Mouse (Mus musculus) lung, embryonic 16.5 days (tissue): ENCODE data around the gene Gmeb2. TPM values are rescaled to one million over a fixed set of nuclear protein-coding genes. Genes with fewer than 3 reads are reported as not detected.
"Not testable (repeated sequence)": the region's sequence is repeated elsewhere in the genome, so short reads cannot be mapped to it uniquely, and the experiment has no call there.

Source experiments
- ATAC-seq: fragments of 200-750 bp; cut with Nextera tagmentation; 2 replicates; pipeline ENCODE4 v1.8.0; 2017; ENCODE audit warnings: low read depth, mild to moderate bottlenecking, moderate library complexity
- H3K27ac ChIP-seq: fragments of 300-500 bp; sonication (generic); 2 replicates; pipeline ENCODE4 v1.5.1; 2014; ENCODE audit warnings: mild to moderate bottlenecking, control low read depth, low read length
- H3K27me3 ChIP-seq: fragments of 300-500 bp; sonication (generic); 2 replicates; pipeline ENCODE4 v1.6.1; 2014; ENCODE audit warnings: low read depth, low read length, mixed read lengths; ENCODE audit not compliant: control insufficient read depth, insufficient read depth
- H3K36me3 ChIP-seq: fragments of 300-500 bp; sonication (generic); 2 replicates; pipeline ENCODE4 v1.6.1; 2014; ENCODE audit warnings: low read length; ENCODE audit not compliant: control insufficient read depth, insufficient read depth
- H3K4me1 ChIP-seq: fragments of 300-500 bp; sonication (generic); replicated peaks from 2 replicates; pipeline ENCODE4 v1.6.1; 2014; ENCODE audit warnings: low read length, mixed read lengths; ENCODE audit not compliant: control insufficient read depth, insufficient read depth
- H3K4me2 ChIP-seq: fragments of 300-500 bp; sonication (generic); 2 replicates; pipeline ENCODE4 v1.6.1; 2014; ENCODE audit warnings: low read depth, low read length, control low read depth
- H3K4me3 ChIP-seq: fragments of 300-500 bp; sonication (generic); 2 replicates; pipeline ENCODE4 v1.5.1; 2014; ENCODE audit warnings: mild to moderate bottlenecking, low read length, control low read depth
- H3K9ac ChIP-seq: fragments of 300-500 bp; sonication (generic); 2 replicates; pipeline ENCODE4 v1.6.1; 2014; ENCODE audit warnings: low read length, control low read depth
- H3K9me3 ChIP-seq: fragments of 300-500 bp; sonication (generic); 2 replicates; pipeline ENCODE4 v1.6.1; 2016; ENCODE audit warnings: low read length; ENCODE audit not compliant: control insufficient read depth
- WGBS: fragments of 180-500 bp; shearing (Covaris S2); extraction: QIAGEN DNeasy Blood & Tissue Kit; methylation state at CpG from one replicate; pipeline ENCODE4 v1.1.7; 2014; 5-methylcytosine and 5-hydroxymethylcytosine counted together
- polyA plus RNA-seq: library from polyadenylated mRNA; unstranded; fragments of >200 nt; fragmentation: Nextera tagmentation; extraction: Ambion mirVana; gene quantifications from 2 replicates; pipeline ENCODE4 v1.2.1, GENCODE M21; 2015

Gene Gmeb2
- polyA plus RNA-seq, result 14.3 and 15.9 TPM in 2 replicates

DNA sequence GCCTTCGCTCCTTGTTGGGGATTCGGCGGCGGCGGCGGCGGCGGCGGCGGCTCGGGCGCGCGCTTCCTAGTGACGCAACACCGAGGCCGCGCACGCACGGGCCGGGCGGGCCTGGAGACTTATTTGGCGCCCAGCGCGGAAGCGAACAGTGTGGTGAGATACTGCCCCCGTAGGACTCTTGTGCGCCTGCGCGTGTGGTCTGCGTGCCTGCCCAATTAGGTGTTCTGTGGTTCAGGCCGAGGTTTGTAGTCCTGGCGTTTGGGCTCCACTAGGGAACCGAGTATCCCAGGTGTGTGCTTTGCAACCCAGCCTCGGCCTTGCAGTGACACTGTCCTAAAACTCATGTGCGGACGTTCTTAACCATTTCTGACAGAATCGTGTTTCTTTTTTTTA lies at the start of gene Gmeb2:
Gene Gmeb2 (minus strand): TSS at position 78 of the 393 bp plus-strand sequence.
- WGBS, result under 1% methylated on average over 19 of the region's 38 CpGs
- Histone ChIP-seq H3K4me2 (peak within 1 kb of the TSS; percentile 84), H3K9ac (peak within 1 kb of the TSS; percentile 96), H3K27ac (peak within 1 kb of the TSS; percentile 96), H3K4me3 (peak within 1 kb of the TSS; percentile 79), H3K4me1 (peaks cover 12% of the 10 kb centered on the region)
- not testable (repeated sequence) for H3K36me3 ChIP-seq, H3K27me3 ChIP-seq, H3K9me3 ChIP-seq
- peak; percentile 98 for ATAC-seq

DNA sequence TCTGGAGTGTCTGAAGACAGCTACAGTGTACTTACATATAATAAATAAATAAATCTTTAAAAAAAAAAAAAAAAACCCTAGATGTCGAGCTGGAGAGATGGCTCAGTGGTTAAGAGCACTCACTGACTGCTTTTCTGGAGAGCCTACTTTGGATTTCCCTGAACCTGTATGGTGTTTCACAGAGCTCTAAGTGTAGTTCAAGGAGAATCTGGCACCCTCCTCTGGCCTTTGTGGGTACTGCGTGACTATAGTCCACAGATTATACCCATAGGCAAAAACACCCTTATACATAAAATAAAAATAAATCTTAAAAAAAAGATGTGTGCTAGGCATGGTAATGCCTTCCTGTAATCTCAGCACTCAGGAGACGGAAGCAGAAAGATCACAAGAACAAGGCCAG lies 46.2 kb upstream of the Gmeb2 start:
- Histone ChIP-seq H3K4me3 (no peak overlapping the region), H3K9ac (no peak overlapping the region), H3K27ac (no peak overlapping the region), H3K4me1 (no peaks in the 10 kb centered on the region), H3K4me2 (no peak overlapping the region), H3K27me3 (no peaks in the 10 kb centered on the region), H3K9me3 (no peaks in the 10 kb centered on the region), H3K36me3 (peaks cover 27% of the 10 kb centered on the region)
- peak; percentile 38; the same call in 1 of the 2 replicates for ATAC-seq
- WGBS, result 48% methylated on average over 3 of the region's 3 CpGs

DNA sequence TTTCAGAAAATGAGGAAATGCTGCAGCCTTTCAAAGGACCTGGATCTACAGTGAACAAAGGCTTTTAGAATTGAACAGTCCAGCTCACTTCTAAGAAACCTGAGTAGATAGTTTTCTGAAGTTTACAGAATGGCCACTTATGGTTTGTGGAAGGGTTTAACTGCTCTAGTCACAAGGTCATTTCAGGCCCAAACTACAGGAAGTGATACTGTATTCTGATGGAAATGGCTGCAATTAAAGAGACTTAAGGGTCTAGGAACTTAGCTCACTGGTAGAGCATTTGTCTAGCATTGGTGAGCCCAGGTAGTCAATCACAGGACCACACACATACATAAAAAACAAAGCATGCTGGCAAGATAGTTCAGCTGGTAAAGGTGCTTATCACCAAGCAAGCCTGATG lies 44.7 kb upstream of the Gmeb2 start:
- Histone ChIP-seq H3K4me1 (no peaks in the 10 kb centered on the region), H3K4me3 (no peak overlapping the region), H3K36me3 (peaks cover 36% of the 10 kb centered on the region), H3K4me2 (no peak overlapping the region), H3K9me3 (no peaks in the 10 kb centered on the region), H3K27me3 (no peaks in the 10 kb centered on the region), H3K9ac (no peak overlapping the region), H3K27ac (no peak overlapping the region)
- no peak for ATAC-seq

DNA sequence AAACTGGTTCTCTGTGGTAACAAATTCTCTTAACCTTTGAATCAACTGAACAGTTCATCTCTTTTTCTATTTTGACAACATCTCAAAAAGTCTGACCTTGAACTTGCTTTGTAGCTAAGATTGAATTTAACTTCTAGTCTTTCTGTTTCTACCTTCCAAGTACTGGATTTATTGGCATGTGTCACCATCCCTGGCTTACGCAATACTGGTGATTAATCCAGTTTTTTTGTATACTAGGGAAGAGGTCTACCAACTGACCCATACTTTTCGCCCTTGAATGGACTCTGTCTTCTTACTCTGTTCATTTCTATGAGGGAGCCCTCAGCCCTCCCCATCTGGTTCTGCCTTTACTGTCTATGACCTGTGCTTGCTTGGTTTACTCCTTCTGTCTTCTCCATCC lies 38.3 kb upstream of the Gmeb2 start:
- Histone ChIP-seq H3K9me3 (no peaks in the 10 kb centered on the region), H3K36me3 (peaks cover 53% of the 10 kb centered on the region), H3K27me3 (no peaks in the 10 kb centered on the region), H3K4me3 (no peak overlapping the region), H3K27ac (no peak overlapping the region), H3K9ac (no peak overlapping the region), H3K4me1 (no peaks in the 10 kb centered on the region), H3K4me2 (no peak overlapping the region)
- WGBS, result 90% methylated on average over 2 of the region's 2 CpGs
- no peak for ATAC-seq

DNA sequence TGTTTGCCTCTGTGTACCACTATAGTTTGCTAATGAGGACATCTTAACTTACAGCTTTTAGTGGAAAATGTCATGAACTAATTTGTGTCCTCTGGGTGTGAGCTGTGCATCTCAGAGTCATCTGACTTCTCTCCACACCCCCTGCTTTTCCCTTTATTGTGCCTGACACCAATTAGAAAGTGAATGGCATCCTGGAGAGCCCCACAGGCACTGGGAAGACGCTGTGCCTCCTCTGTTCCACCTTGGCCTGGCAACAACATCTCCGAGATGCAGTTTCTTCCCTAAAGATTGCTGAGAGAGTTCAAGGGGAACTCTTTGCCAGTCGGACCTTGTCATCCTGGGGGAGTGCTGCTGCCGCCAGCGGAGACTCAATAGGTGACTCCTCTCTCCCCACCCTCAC lies 34.3 kb upstream of the Gmeb2 start:
- Histone ChIP-seq H3K4me3 (no peak overlapping the region), H3K27ac (no peak overlapping the region), H3K36me3 (peaks cover 33% of the 10 kb centered on the region), H3K4me1 (peaks cover 8% of the 10 kb centered on the region), H3K27me3 (no peaks in the 10 kb centered on the region), H3K9ac (no peak overlapping the region), H3K4me2 (no peak overlapping the region), H3K9me3 (no peaks in the 10 kb centered on the region)
- ATAC-seq, result no peak
- WGBS, result 81% methylated on average over 5 of the region's 5 CpGs

DNA sequence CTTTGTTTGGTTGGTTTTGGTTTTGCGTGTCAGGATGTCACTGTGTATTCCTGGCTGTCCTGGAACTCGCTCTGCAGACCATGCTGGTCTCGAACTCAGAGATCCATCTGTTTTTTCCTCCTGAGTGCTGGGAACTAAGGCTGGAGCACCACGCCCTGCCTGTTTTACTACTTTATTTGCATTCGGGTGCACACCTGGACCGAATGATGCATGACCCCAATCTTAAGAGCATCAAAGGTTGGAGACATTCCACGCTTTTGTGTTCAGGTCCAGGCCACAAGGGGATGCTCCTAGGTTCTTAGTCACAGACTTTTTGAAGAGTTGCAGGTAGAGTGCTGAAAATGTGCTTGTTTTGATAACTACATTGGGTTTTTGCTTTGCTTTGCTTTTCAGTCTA lies 32.3 kb upstream of the Gmeb2 start:
- peaks cover 28% of the 10 kb centered on the region for H3K36me3 ChIP-seq
- 8% methylated on average over 7 of the region's 7 CpGs for WGBS
- H3K4me1 ChIP-seq, result peaks cover 8% of the 10 kb centered on the region
- ATAC-seq, result peak; percentile 24
- H3K9ac ChIP-seq, result peak overlapping the region; percentile 70
- H3K4me3 ChIP-seq, result peak overlapping the region; percentile 71
- H3K27me3 ChIP-seq, result no peaks in the 10 kb centered on the region
- peak overlapping the region; percentile 78; the same call in 1 of the 2 replicates for H3K27ac ChIP-seq
- H3K9me3 ChIP-seq, result no peaks in the 10 kb centered on the region
- peak overlapping the region; percentile 77 for H3K4me2 ChIP-seq

DNA sequence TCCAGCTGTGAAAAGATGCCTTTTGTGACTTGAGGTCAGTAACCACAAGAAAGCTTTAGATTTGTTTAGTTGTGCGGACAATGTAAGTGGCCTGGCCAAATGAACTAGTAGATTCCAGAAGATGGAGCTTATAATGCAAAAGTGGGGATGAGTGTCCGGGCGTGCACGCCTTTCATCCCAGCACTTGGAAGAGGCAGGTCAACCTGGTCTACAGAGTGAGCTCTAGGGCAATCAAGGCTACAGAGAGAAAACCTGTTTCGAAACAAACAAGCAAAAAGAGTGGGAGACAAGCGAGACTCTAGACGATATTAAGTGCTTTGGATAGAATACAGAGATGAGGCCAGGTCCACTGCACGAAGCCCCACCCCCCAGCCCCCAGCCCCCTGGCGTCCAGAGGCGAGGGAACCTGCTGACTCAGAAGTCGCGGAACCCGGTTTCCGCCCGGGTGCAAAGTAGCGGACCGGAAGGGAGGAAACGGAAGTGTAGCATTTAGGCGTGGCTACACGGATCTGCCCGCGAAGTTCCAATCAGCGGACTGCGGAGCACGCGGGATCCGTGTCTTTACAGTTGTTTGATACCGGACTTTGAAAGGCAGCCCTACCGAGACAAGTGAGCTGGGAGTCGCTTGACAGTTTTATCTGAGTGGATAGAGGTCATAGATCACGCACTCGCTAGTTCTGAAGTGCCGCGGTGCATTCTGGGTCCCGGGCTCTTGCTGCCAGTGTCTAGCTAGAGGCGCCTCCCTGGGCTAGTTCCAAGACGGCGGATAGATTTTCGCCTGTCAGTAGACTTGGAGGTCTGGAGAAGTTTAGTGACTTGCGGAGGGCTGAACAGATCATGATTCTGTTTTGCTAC lies 31.6 kb upstream of the Gmeb2 start, which contains the start of gene Rtel1:
Gene Rtel1 (plus strand): TSS at position 492 of the 855 bp plus-strand sequence.
- peak within 1 kb of the TSS; percentile 70 for H3K9ac ChIP-seq
- H3K4me2 ChIP-seq, result peak within 1 kb of the TSS; percentile 77
- H3K27ac ChIP-seq, result peak within 1 kb of the TSS; percentile 78
- 6% methylated on average over 40 of the region's 40 CpGs for WGBS
- H3K4me1 ChIP-seq, result peaks cover 8% of the 10 kb centered on the region
- peaks cover 6% of the 10 kb centered on the region for H3K27me3 ChIP-seq
- H3K4me3 ChIP-seq, result peak within 1 kb of the TSS; percentile 71
- peak; percentile 95 for ATAC-seq
- H3K36me3 ChIP-seq, result peaks cover 23% of the 10 kb centered on the region
- H3K9me3 ChIP-seq, result no peaks in the 10 kb centered on the region

DNA sequence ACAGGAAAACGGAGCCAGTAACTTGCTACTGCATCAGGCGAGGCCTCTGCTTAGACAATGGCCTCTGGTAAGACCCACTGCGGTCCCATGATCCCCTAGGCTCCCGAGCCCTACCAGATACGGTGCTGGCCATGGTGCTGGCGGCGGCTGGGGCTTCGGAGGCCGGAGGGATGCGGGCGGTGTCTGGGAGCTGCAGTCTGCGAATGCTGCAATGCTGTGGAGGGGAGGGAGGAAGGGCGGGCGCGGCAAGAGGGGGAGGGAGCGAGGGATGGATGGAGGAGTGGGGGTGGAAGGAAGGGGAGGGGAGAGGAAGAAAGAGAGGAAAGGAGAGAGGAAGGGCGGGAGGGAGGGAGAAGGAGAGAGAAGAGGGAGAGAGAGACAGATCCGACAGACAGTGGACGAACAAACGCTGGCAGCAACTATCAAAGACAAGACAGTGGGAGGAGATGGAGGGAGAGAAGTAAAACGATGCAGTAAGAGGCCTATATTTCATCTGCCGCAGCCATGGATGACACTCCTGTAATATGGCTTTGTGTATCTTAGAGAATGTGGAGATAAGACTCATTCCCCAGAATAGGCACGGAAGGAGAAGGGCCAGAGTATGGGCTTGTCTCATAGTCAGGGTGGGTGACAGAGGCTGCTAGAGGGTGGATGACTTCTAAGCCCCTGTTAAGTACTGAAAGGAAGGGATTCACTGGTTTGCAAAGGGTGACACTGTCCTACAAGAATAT lies 26.4 kb upstream of the Gmeb2 start, which contains the start of gene Stmn3:
Gene Stmn3 (minus strand): TSS at position 421 of the 731 bp plus-strand sequence.
- H3K27ac ChIP-seq, result no peak within 1 kb of the TSS
- H3K4me1 ChIP-seq, result peaks cover 5% of the 10 kb centered on the region; the same call in 1 of the 2 replicates
- ATAC-seq, result peak; percentile 57
- no peak within 1 kb of the TSS; the same call in 1 of the 2 replicates for H3K4me2 ChIP-seq
- H3K27me3 ChIP-seq, result peaks cover 32% of the 10 kb centered on the region
- H3K4me3 ChIP-seq, result no peak within 1 kb of the TSS
- no peaks in the 10 kb centered on the region for H3K36me3 ChIP-seq
- WGBS, result 5% methylated on average over 23 of the region's 23 CpGs
- no peaks in the 10 kb centered on the region for H3K9me3 ChIP-seq
- H3K9ac ChIP-seq, result no peak within 1 kb of the TSS
